Mouse (Mus musculus): Measurements from ENCODE around the gene Sspn. TPM values are rescaled to one million over a fixed set of nuclear protein-coding genes. Genes with fewer than 3 reads are reported as not detected.

Gene Sspn
- polyA plus RNA-seq, 1 experiment from 2014 or later = 20.9 TPM

DNA sequence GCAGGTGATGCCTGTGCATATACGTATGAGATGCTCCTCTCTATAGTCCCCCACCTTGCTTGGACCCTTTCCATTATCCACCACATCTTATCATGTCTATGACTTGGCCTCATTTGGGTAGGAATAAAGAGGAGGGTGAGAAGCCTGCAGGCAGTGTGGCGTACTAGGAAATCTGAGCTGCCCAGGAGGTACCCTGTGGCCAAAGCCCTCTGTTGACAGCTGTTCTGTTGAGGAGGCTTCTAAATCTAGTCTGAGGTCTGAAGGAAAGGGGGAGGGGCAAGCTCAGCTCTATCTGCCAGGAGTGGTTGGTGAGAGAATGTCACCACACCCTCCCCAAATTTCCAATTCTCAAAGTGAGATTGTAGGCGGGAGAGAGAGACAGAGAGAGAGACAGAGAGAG is 75.3 kb downstream of the Sspn start:
- Histone ChIP-seq H3K36me3 (no peaks in the 10 kb centered on the region), H3K9ac (no peak overlapping the region), H3K27ac (no peak overlapping the region), H3K27me3 (no peaks in the 10 kb centered on the region), H3K4me1 (peaks cover 23% of the 10 kb centered on the region), H3K4me2 (no peak overlapping the region), H3K4me3 (no peak overlapping the region), H3K9me3 (no peaks in the 10 kb centered on the region)
- ATAC-seq (ENCODE audit: insufficient number of reproducible peaks, low FRiP score, low TSS enrichment, low read depth) = no peak
- WGBS = 82% methylated on average over 3 of the region's 3 CpGs

- Histone ChIP-seq H3K27ac (no peak overlapping the region), H3K4me1 (peaks cover 23% of the 10 kb centered on the region), H3K9me3 (no peaks in the 10 kb centered on the region), H3K27me3 (no peaks in the 10 kb centered on the region), H3K4me2 (no peak overlapping the region), H3K9ac (no peak overlapping the region), H3K36me3 (no peaks in the 10 kb centered on the region), H3K4me3 (no peak overlapping the region)
- ATAC-seq (ENCODE audit: insufficient number of reproducible peaks, low FRiP score, low TSS enrichment, low read depth) = no peak
- 35% methylated on average over 5 of the region's 5 CpGs for WGBS
Observed at GRCm38 (mm10) chr6:146008450-146008981, 77.1 kb downstream of the Sspn start.

DNA sequence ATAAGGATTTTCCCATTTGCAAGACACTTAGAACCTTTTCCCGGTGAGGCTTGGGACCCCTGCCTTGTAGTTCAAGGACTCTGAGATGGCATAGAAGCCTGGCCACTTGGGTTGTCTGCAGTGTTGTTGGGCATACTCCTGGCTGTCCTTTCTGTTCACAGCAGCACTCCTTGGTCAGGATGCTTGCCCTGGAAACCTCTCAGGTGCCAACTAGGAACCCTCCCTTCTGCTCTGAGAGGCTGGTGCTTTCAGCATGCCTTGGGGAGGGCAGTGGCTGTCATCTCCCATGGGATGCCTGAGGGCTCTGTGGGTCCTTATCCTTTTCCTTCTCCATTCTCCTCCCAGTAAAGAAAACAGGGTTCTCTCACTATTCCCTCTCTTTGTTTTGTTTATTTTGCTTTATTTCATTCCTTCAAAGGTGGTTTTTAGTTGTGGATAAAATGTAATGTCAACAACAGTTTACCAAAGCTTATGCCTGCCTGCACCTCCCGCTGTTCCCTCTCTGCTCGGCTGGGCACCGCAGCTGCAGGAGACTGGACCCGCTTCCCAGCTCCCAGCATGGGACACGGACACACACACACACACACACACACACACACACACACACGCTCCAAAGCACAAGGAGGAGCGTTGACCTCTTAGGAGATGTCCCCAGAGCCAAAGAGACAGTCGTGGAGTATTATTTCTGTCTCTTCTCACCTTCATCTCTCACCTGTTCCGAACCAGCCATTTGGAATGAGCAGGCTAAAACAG is 77.9 kb downstream of the Sspn start:
- no peak for ATAC-seq (ENCODE audit: insufficient number of reproducible peaks, low FRiP score, low TSS enrichment, low read depth)
- Histone ChIP-seq H3K4me1 (peaks cover 23% of the 10 kb centered on the region), H3K9ac (no peak overlapping the region), H3K27me3 (no peaks in the 10 kb centered on the region), H3K36me3 (no peaks in the 10 kb centered on the region), H3K4me3 (no peak overlapping the region), H3K9me3 (no peaks in the 10 kb centered on the region), H3K4me2 (no peak overlapping the region), H3K27ac (no peak overlapping the region)
- WGBS = 80% methylated on average over 10 of the region's 10 CpGs

GRCm38 (mm10) chr6:146010093-146010764 is 78.8 kb downstream of the Sspn start:
- Histone ChIP-seq H3K4me2 (no peak overlapping the region), H3K4me3 (no peak overlapping the region), H3K36me3 (no peaks in the 10 kb centered on the region), H3K4me1 (peaks cover 23% of the 10 kb centered on the region), H3K9me3 (no peaks in the 10 kb centered on the region), H3K9ac (no peak overlapping the region; the same call in 1 of the 2 replicates), H3K27me3 (no peaks in the 10 kb centered on the region), H3K27ac (peak overlapping the region; percentile 74)
- 39% methylated on average over 12 of the region's 12 CpGs for WGBS
- ATAC-seq (ENCODE audit: insufficient number of reproducible peaks, low FRiP score, low TSS enrichment, low read depth) = peak; percentile 40; the same call in 1 of the 2 replicates

- Histone ChIP-seq H3K27me3 (no peaks in the 10 kb centered on the region), H3K4me3 (no peak overlapping the region), H3K4me2 (no peak overlapping the region), H3K9ac (no peak overlapping the region), H3K27ac (no peak overlapping the region), H3K9me3 (no peaks in the 10 kb centered on the region), H3K4me1 (peaks cover 10% of the 10 kb centered on the region), H3K36me3 (no peaks in the 10 kb centered on the region)
- no peak for ATAC-seq (ENCODE audit: insufficient number of reproducible peaks, low FRiP score, low TSS enrichment, low read depth)
- WGBS = 93% methylated on average over 3 of the region's 3 CpGs
Observed at GRCm38 (mm10) chr6:146014312-146014711, 82.9 kb downstream of the Sspn start.

Other genes starting within 250 kb of the Sspn start
- gene Rassf8, start 184.9 kb upstream of the Sspn start, polyA plus RNA-seq (2015; fragmentation: Nextera tagmentation; extraction: Ambion mirVana) = 9.9 and 13.6 TPM in 2 replicates
- gene Bhlhe41, start 66.1 kb upstream of the Sspn start, polyA plus RNA-seq (2015; fragmentation: Nextera tagmentation; extraction: Ambion mirVana) = 2.2 and 3.0 TPM in 2 replicates